Mouse (Mus musculus) retina, embryonic 14.5 days (tissue): ENCODE measurements around the gene Hoxd3.

ENCODE experiments used
- DNase-seq: peaks from one replicate; pipeline ENCODE4 v3.0.0-alpha.2; 2015; ENCODE audit warnings: low spot score

The Hoxd3 gene

GRCm38 (mm10) chr2:74711721-74712621 is at the start of gene Hoxd3, which contains the start of gene Hoxd4:
Gene Hoxd3, plus strand, starts transcription at chr2:74711927.
Gene Hoxd4, plus strand, starts transcription at chr2:74711929.
- no peak for DNase-seq

GRCm38 (mm10) chr2:74663291-74663925 is 48.3 kb upstream of the Hoxd3 start:
- DNase-seq: peak; percentile 79

GRCm38 (mm10) chr2:74666411-74666810 is 45.3 kb upstream of the Hoxd3 start:
- DNase-seq: no peak

GRCm38 (mm10) chr2:74667191-74667841 is 44.4 kb upstream of the Hoxd3 start:
- DNase-seq: no peak

GRCm38 (mm10) chr2:74667842-74668357 is 43.8 kb upstream of the Hoxd3 start, which contains the start of gene Hoxd13:
Gene Hoxd13, plus strand, starts transcription at chr2:74668310.
- no peak for DNase-seq

GRCm38 (mm10) chr2:74668370-74669229 is 43.1 kb upstream of the Hoxd3 start:
- no peak for DNase-seq

- DNase-seq: no peak
Measured at GRCm38 (mm10) chr2:74669230-74669578, 42.5 kb upstream of the Hoxd3 start.

- no peak for DNase-seq
Measured at GRCm38 (mm10) chr2:74669650-74670235, 42.0 kb upstream of the Hoxd3 start.

GRCm38 (mm10) chr2:74670632-74671188 is 41.0 kb upstream of the Hoxd3 start:
- DNase-seq: no peak

GRCm38 (mm10) chr2:74671847-74672246 is 39.9 kb upstream of the Hoxd3 start:
- DNase-seq: no peak

- peak; percentile 84 for DNase-seq
Measured at GRCm38 (mm10) chr2:74672481-74673362, 39.0 kb upstream of the Hoxd3 start.

- no peak for DNase-seq
Measured at GRCm38 (mm10) chr2:74673835-74674425, 37.8 kb upstream of the Hoxd3 start.

- DNase-seq: no peak
Measured at GRCm38 (mm10) chr2:74674881-74675665, 36.7 kb upstream of the Hoxd3 start, which contains the start of gene Hoxd12. Gene Hoxd12, plus strand, starts transcription at chr2:74675013.

GRCm38 (mm10) chr2:74675666-74676282 is 36.0 kb upstream of the Hoxd3 start:
- DNase-seq: no peak

- DNase-seq: no peak
Measured at GRCm38 (mm10) chr2:74676376-74677052, 35.2 kb upstream of the Hoxd3 start.

- DNase-seq: no peak
Measured at GRCm38 (mm10) chr2:74677106-74677505, 34.6 kb upstream of the Hoxd3 start.

- no peak for DNase-seq
Measured at GRCm38 (mm10) chr2:74678891-74679595, 32.7 kb upstream of the Hoxd3 start, which contains the start of gene Hoxd11. Gene Hoxd11, plus strand, starts transcription at chr2:74679557.
